Mouse (Mus musculus) myocyte (in vitro differentiated cells): ENCODE measurements at regions not wholly inside any gene's neighbourhood (a gene's known extent, or its start where the extent isn't known, plus 50 kb on each side); places are given as distances from the start of the nearest gene placed in this dataset.

Experiments used
- CEBPB ChIP-seq: IDR thresholded peaks from 2 replicates; pipeline ENCODE4 v1.6.1; 2011; ENCODE audit warnings: mild to moderate bottlenecking, moderate library complexity; ENCODE audit not compliant: poor library complexity, insufficient read depth, severe bottlenecking
- MAX ChIP-seq: IDR thresholded peaks from one replicate; pipeline ENCODE4 v1.6.1; 2011; ENCODE audit warnings: low read depth, mild to moderate bottlenecking, control low read depth
- MYOD1 ChIP-seq, 3 experiments: IDR thresholded peaks; one replicate each; pipeline ENCODE4 v1.6.1; 2011; ENCODE audit warnings: control low read depth in 2 of 3, low read depth in 2 of 3, mild to moderate bottlenecking in 2 of 3, moderate library complexity in 1 of 3; ENCODE audit not compliant: insufficient read length in 2 of 3, control insufficient read depth in 1 of 3
- POLR2A ChIP-seq: IDR thresholded peaks from one replicate; pipeline ENCODE4 v1.6.1; 2011; ENCODE audit warnings: low read depth, mild to moderate bottlenecking, control low read depth, moderate library complexity; ENCODE audit not compliant: insufficient read length
- POLR2AphosphoS2 ChIP-seq: IDR thresholded peaks from one replicate; pipeline ENCODE4 v1.6.1; 2011; ENCODE audit warnings: low read depth, control low read depth; ENCODE audit not compliant: insufficient read length
- USF1 ChIP-seq: IDR thresholded peaks from one replicate; pipeline ENCODE4 v1.6.1; 2011; ENCODE audit warnings: low read depth, mild to moderate bottlenecking, control low read depth, moderate library complexity

DNA sequence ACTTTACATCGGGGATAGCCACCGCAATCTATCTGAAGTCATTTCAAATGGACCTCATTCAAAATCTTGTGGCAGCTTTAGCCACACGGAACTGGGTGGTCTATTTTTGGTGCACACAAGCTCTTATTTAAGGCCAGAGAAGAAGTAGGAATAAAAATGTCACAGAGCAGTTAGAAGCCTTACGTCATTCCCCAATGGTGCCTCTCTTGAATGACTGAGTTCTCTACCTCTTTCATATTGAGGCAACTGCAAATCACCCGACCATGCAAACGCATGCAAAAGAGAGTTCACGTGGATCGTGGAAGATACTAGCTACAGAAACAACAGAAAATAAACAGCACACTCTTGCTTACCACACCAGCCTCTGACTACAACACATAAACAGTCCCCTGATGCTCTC lies 62.3 kb upstream of the Nphp3 start:
- TF ChIP-seq POLR2A (no peak), MAX (no peak), POLR2AphosphoS2 (no peak), MYOD1 (IDR thresholded peaks at IDR 0.05; ENCODE audit: control insufficient read depth in 1 of 3, insufficient read length in 2 of 3, low read depth in 2 of 3) (no peak), CEBPB (no peak), USF1 (no peak)
